Mouse (Mus musculus): ENCODE data around the gene Pate1.

DNA sequence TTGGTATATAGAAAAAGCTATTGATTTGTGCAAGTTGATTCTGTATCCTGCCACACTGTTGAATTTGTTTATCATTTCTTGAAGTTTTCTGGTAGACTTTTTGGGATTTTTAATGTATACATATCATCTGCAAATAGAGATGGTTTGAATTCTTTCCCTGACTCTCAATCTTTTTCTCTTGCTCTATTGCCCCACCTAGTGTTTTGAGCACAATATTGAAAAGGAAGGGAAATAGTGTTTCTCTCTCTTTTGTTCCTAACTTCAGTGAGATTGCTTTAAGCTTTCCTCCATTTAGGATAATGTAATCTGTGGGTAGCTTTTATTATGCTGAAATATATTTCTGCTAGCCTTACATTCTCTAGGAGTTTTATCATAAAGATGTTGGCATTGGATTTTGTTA, 20.1 kb upstream of the Pate1 start:
- no peak for TF ChIP-seq POLR2A (IDR thresholded peaks at IDR 0.05; ENCODE audit: borderline replicate concordance, extremely low read depth, low read depth, low read length)
- TF ChIP-seq CTCF (IDR thresholded peaks at IDR 0.05; ENCODE audit: insufficient read depth, low read length), result no peak

Data from lung, adult 2 months (tissue).